Mouse (Mus musculus): Measurements from ENCODE around the gene Gm10320.

Gm10320 gene

GRCm38 (mm10) chr13:98491909-98492308 is at the start of gene Gm10320:
TSS of gene Gm10320 (minus strand) at chr13:98492001.
- no peak for DNase-seq (ENCODE audit: low spot score in 2 of 2)

DNA sequence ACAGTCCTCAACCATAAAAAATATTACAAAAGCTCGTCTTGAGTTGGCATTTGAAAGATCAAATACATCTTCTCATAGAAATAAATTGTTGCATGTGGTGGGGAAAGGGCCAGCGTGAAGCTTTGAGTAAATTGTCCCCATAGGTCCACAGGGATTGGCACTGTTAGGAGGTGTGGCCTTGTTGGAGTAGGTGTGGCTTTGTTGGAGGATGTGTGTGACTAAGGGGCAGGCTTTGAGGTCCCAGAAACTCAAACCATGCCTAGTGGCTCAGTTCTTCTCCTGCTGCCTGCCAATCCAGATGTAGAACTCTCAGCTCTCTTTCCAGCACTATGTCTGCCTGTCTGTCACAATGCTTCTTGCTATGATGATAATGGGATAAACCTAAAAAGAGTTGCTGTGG is 49.8 kb upstream of the Gm10320 start:
- no peak for DNase-seq (ENCODE audit: low spot score in 2 of 2)

DNA sequence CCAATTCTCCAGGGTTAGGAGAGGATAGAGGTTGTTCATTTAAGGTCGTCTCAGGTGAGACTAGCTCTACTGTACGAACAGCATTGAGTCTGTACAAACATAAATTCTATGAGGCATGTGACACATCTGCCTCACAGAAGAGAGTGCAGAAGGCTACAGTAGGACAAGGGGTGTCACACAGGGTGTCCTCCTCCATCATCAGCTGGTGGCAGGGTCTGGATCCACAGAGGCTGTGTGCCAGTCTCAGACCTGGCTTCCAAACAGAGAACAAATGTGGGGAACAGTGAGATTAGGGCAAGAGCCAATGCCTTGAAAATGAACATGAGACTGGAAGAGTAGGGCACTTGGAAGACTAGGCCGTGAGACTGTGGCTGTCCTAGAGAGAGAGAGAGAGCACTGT is 48.4 kb upstream of the Gm10320 start:
- DNase-seq (ENCODE audit: low spot score in 2 of 2): no peak

DNA sequence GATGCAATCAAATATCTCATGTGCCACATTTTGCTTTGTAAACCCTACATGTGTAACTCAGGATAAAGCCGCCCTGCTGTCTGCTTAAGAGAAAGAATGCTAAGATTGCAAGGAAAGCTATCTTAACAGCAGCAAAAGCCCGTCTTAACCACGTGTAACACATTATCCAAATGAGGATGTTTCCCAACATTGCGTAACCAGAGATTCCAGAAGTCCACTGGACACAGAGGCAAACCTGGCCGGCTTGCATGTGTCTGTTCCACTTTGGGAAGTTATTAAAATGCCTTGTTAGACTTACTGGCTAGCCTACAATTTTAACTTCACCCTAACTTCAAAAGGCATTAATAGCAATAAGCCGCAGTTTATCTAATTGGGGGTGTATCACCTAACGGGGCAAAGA is 47.5 kb upstream of the Gm10320 start:
- no peak for DNase-seq (ENCODE audit: low spot score in 2 of 2)

- DNase-seq (ENCODE audit: low spot score in 2 of 2): no peak
Measured at GRCm38 (mm10) chr13:98538587-98538986, 46.8 kb upstream of the Gm10320 start.

DNA sequence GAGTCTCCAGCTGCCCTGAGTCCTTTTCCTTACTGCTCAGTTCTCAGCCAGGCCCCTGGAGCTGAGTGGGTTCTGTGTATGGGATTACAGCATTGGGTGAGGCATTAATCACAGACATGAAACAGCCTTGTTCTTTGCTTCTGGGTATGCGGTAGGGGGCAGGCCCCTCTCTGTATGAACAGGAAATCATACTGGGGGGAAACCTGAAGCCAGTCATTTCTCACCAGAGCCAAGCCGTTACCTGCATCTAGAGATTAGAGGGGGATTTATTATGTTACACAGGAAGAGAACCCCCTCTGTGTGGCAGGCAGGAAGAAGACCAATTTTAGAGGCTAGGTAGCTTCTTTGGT is 43.1 kb upstream of the Gm10320 start:
- no peak for DNase-seq (ENCODE audit: low spot score in 2 of 2)

GRCm38 (mm10) chr13:98534190-98534912 is 42.5 kb upstream of the Gm10320 start:
- peak; percentile 34 to 50 for DNase-seq (ENCODE audit: low spot score in 2 of 2)

- no peak for DNase-seq (ENCODE audit: low spot score in 2 of 2)
Measured at GRCm38 (mm10) chr13:98533415-98533814, 41.6 kb upstream of the Gm10320 start.

GRCm38 (mm10) chr13:98532699-98533375 is 41.0 kb upstream of the Gm10320 start:
- DNase-seq (ENCODE audit: low spot score in 2 of 2): no peak

DNA sequence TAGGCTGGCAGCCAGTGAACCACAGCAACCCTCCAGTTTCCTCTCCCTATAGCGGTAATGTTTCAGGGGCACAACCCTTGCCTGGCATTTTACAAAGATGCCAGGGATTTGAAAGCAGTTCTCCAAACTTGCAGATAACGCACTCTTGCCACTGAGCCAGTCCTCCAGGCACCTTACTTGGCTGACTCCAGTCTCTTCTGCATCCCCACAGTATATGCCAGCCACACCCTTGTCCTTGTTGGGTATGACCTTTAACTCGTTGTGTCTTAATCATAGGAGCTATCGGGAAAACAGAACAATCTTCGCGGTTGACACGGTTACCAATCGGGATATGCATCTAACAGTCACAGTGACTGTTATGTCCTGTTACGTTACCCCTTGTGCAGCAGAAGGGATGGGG is 40.2 kb upstream of the Gm10320 start:
- no peak for DNase-seq (ENCODE audit: low spot score in 2 of 2)

- DNase-seq (ENCODE audit: low spot score in 2 of 2): no peak
Measured at GRCm38 (mm10) chr13:98531306-98531705, 39.5 kb upstream of the Gm10320 start.

DNA sequence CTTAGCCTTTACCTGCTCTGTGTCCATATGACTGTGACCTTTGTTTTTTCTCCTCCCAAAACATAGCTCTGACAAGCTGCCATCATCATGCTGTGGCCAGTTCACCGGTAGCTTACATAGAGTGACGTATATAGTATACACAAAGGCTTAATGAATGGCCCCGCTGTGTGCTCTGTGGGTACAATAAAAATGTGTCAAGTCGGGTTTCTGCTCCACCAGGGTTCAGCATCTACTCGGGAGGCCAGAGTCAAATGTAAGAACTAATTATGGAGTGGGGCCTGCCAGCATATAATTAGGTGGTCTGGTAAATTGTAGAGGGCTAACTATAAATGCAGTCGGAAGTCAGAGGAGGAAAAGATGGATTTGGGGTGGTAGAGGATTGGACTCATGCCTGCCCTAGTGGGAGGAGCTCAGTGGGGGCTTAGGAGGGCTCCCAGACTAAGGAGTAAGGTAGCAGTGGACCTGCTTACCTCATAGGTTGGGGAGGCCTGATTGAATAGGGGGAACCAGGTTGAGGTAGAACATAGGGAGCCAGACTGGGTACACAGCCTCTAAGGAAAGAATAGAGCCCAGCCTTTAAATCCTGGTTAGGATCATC is 32.0 kb upstream of the Gm10320 start:
- no peak for DNase-seq (ENCODE audit: low spot score in 2 of 2)

- no peak for DNase-seq (ENCODE audit: low spot score in 2 of 2)
Measured at GRCm38 (mm10) chr13:98518341-98518740, 26.5 kb upstream of the Gm10320 start.

DNA sequence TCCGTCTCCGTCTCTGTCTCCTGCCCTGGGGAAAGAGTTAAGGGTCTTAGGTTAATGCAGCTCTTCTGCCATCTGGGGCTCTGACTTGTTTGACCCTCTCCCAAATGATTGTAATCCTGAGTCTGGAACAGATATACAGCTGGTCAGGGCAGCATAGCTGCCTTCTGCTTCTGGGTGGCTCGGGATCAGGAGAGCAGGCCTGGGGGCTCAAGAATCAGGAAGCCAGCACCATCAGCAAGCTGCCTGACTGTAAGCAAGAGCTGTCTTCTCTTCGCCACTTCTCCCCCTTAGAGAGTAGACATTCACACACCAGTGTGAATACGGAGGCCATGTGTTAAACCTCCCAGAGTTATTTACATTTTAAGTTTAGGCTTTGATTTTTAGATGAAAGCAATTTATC is 25.9 kb upstream of the Gm10320 start:
- no peak for DNase-seq (ENCODE audit: low spot score in 2 of 2)

DNA sequence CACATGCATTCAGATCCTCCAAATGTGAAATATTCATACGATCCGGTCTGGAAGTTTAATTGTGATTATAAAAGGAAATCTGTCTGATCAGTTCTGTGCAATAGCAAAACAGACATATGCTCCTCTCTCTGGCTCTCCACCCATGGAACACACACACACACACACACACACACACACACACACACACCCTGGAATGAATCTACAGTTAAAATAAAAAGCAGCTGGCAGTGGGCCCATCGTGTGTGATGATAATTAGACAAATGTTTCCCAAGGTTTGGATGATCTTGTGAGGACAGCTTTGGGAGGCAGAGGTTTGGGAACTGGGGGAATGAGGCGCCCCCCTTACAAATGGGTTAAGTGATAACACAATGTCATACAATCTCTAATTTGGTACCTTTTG is 25.2 kb upstream of the Gm10320 start:
- DNase-seq (ENCODE audit: low spot score in 2 of 2): no peak

- DNase-seq (ENCODE audit: low spot score in 2 of 2): no peak
Measured at GRCm38 (mm10) chr13:98512066-98512465, 20.3 kb upstream of the Gm10320 start.

GRCm38 (mm10) chr13:98507656-98508055 is 15.9 kb upstream of the Gm10320 start:
- no peak for DNase-seq (ENCODE audit: low spot score in 2 of 2)

DNA sequence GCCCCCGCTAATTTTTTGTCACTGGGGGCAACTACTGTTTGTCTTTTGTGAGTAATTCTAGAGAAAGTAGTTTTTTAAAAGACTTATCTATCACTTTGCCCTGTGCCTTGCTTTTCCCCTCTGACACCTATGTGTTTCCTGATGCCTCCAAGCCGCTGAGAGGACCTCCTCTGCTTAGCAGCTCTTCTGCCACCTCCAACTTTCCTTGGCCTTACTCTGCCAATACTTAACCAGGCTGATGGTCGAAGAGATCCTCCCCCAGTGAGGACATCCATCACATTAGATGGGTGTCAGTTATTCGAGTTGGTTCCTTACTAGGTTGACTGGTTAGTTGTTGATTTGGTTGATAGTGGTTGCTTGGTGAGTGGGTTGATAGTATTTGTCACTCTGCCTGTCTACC is 14.7 kb upstream of the Gm10320 start:
- no peak for DNase-seq (ENCODE audit: low spot score in 2 of 2)

GRCm38 (mm10) chr13:98505989-98506388 is 14.2 kb upstream of the Gm10320 start:
- no peak for DNase-seq (ENCODE audit: low spot score in 2 of 2)

GRCm38 (mm10) chr13:98505489-98505857 is 13.7 kb upstream of the Gm10320 start:
- no peak for DNase-seq (ENCODE audit: low spot score in 2 of 2)

GRCm38 (mm10) chr13:98504661-98505488 is 13.1 kb upstream of the Gm10320 start:
- DNase-seq (ENCODE audit: low spot score in 2 of 2): peak in 1 of 2 experiments; percentile 28

DNA sequence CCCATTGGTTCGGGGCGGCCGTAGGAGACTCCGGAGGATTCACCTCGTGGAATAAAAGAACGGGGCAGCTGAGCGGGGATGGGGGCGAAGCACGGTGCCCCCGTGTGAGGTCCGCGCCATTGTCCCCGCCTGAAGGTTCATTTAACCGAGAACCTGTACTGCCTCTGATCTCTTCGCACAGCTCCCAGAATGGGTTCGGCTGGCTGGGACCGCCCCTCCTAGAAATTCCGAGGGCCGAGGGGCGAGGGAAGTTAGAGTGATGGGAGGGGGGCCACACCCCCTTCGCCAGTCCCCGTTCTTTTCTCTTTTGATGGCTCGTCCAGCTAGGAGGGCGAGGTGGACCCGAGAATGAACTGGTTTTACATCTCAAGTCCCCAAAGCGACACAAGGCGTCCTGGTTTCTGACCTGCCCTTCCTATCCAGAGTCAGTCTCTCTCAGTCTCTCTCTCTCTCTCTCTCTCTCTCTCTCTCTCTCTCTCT is 12.4 kb upstream of the Gm10320 start:
- DNase-seq (ENCODE audit: low spot score in 2 of 2): peak in 1 of 2 experiments; percentile 21
